Mouse (Mus musculus): ENCODE results near the gene Serpinf1. TPM values are rescaled to one million over a fixed set of nuclear protein-coding genes. Genes with fewer than 3 reads are reported as not detected.
"Not testable (repeated sequence)": the region's sequence is repeated elsewhere in the genome, so short reads cannot be mapped to it uniquely, and the experiment has no call there.

Gene Serpinf1
- polyA plus RNA-seq, 1 experiment from 2014 or later: 50.9 TPM

GRCm38 (mm10) chr11:75406104-75406503 is 16.4 kb downstream of the Serpinf1 start:
- Histone ChIP-seq H3K4me3 (ENCODE audit: low read depth, low read length) (no peak overlapping the region), H3K27me3 (ENCODE audit: control insufficient read depth, insufficient read depth, low read length) (no peaks in the 10 kb centered on the region), H3K4me1 (ENCODE audit: control insufficient read depth, insufficient read depth, low read length) (peaks cover 12% of the 10 kb centered on the region), H3K4me2 (no peak overlapping the region), H3K36me3 (ENCODE audit: control insufficient read depth, insufficient read depth, low read length) (no peaks in the 10 kb centered on the region), H3K9me3 (replicated peaks; ENCODE audit: control insufficient read depth, low read length) (no peaks in the 10 kb centered on the region), H3K9ac (ENCODE audit: low read depth, low read length) (no peak overlapping the region), H3K27ac (ENCODE audit: low read depth, low read length) (no peak overlapping the region)
- ATAC-seq (replicated peaks; ENCODE audit: insufficient number of reproducible peaks, low FRiP score, low TSS enrichment): no peak
- 62% methylated on average over 4 of the region's 4 CpGs for WGBS (ENCODE audit: insufficient replicate concordance)

GRCm38 (mm10) chr11:75404801-75405200 is 17.7 kb downstream of the Serpinf1 start:
- no peaks in the 10 kb centered on the region; the same call in 1 of the 2 replicates for H3K36me3 ChIP-seq (ENCODE audit: control insufficient read depth, insufficient read depth, low read length)
- 87% methylated on average over 6 of the region's 6 CpGs for WGBS (ENCODE audit: insufficient replicate concordance)
- H3K27me3 ChIP-seq (ENCODE audit: control insufficient read depth, insufficient read depth, low read length): no peaks in the 10 kb centered on the region
- H3K4me1 ChIP-seq (ENCODE audit: control insufficient read depth, insufficient read depth, low read length): peaks cover 12% of the 10 kb centered on the region
- no peak overlapping the region for H3K27ac ChIP-seq (ENCODE audit: low read depth, low read length)
- no peaks in the 10 kb centered on the region for H3K9me3 ChIP-seq (replicated peaks; ENCODE audit: control insufficient read depth, low read length)
- ATAC-seq (replicated peaks; ENCODE audit: insufficient number of reproducible peaks, low FRiP score, low TSS enrichment): no peak
- no peak overlapping the region for H3K9ac ChIP-seq (ENCODE audit: low read depth, low read length)
- H3K4me3 ChIP-seq (ENCODE audit: low read depth, low read length): no peak overlapping the region
- H3K4me2 ChIP-seq: no peak overlapping the region

DNA sequence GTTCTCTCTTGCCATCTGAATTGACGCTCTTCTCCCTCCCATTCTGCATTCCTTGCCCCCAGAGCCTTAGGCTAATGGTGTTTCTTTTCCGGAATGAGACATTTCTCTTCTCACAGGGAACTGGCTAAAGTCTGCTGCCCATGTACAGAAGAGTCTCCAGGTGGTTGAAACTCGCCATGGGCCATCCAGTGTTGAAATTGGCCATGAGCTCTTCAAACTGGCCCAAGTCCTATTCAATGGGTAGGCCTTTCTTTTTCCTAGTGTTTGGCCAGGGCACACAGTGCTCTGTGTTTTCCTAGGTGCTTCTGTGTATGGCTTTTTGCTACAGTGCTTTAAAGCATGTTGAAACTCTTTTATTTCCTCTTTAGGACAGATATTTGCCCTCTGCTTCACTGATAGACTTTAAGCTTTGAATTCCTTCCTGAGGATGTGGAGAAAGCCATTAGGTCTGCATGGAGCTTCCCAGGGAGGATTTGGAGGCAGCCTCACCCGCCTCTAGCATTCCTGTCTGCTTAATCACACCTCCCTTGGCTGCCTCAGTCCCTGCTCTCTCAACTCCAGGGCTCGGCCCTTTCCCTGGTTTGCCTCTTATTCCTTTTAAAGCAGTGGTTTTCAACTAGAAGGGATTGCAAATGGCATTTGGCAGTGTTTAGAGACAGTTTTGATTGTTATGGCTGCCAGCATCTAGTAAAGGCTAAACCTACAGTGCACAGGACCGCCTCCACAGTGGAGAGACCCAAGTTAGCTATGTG is 19.0 kb downstream of the Serpinf1 start:
- Histone ChIP-seq H3K4me1 (ENCODE audit: control insufficient read depth, insufficient read depth, low read length) (peaks cover 12% of the 10 kb centered on the region), H3K36me3 (ENCODE audit: control insufficient read depth, insufficient read depth, low read length) (no peaks in the 10 kb centered on the region; the same call in 1 of the 2 replicates), H3K4me3 (ENCODE audit: low read depth, low read length) (no peak overlapping the region), H3K9me3 (replicated peaks; ENCODE audit: control insufficient read depth, low read length) (no peaks in the 10 kb centered on the region), H3K9ac (ENCODE audit: low read depth, low read length) (no peak overlapping the region), H3K27me3 (ENCODE audit: control insufficient read depth, insufficient read depth, low read length) (no peaks in the 10 kb centered on the region), H3K4me2 (no peak overlapping the region), H3K27ac (ENCODE audit: low read depth, low read length) (no peak overlapping the region)
- 67% methylated on average over 6 of the region's 6 CpGs for WGBS (ENCODE audit: insufficient replicate concordance)
- ATAC-seq (replicated peaks; ENCODE audit: insufficient number of reproducible peaks, low FRiP score, low TSS enrichment): no peak

DNA sequence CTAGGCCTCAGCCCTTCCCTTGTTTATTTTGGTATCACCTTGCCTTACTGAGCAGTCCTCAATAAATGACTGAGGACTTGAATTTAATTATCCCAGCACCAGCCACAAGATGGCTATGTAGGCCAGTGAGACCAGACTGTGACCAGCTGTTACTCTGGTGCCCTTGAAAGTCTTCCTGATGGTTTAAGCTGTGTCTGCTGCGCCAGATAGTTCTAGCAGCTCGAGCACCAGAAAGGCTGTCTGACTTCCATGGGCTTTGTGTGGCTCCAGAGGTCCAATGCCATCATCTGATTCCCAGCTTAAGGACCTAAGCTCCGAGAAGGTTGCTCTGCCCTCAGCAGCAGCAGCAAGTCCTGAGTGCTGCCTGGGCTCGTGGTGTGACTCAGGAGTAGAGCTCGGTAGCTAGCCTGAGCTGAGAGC is 20.2 kb downstream of the Serpinf1 start:
- 44% methylated on average over 5 of the region's 5 CpGs for WGBS (ENCODE audit: insufficient replicate concordance)
- Histone ChIP-seq H3K4me1 (ENCODE audit: control insufficient read depth, insufficient read depth, low read length) (peaks cover 12% of the 10 kb centered on the region), H3K36me3 (ENCODE audit: control insufficient read depth, insufficient read depth, low read length) (no peaks in the 10 kb centered on the region; the same call in 1 of the 2 replicates), H3K27me3 (ENCODE audit: control insufficient read depth, insufficient read depth, low read length) (no peaks in the 10 kb centered on the region), H3K4me2 (no peak overlapping the region), H3K9me3 (replicated peaks; ENCODE audit: control insufficient read depth, low read length) (no peaks in the 10 kb centered on the region), H3K9ac (ENCODE audit: low read depth, low read length) (peak overlapping the region; percentile 56; the same call in 1 of the 2 replicates), H3K27ac (ENCODE audit: low read depth, low read length) (peak overlapping the region; percentile 62; the same call in 1 of the 2 replicates), H3K4me3 (ENCODE audit: low read depth, low read length) (no peak overlapping the region)
- ATAC-seq (replicated peaks; ENCODE audit: insufficient number of reproducible peaks, low FRiP score, low TSS enrichment): no peak

- Histone ChIP-seq H3K4me3 (ENCODE audit: low read depth, low read length) (no peak overlapping the region), H3K9me3 (replicated peaks; ENCODE audit: control insufficient read depth, low read length) (no peaks in the 10 kb centered on the region), H3K9ac (ENCODE audit: low read depth, low read length) (no peak overlapping the region), H3K27ac (ENCODE audit: low read depth, low read length) (no peak overlapping the region), H3K36me3 (ENCODE audit: control insufficient read depth, insufficient read depth, low read length) (no peaks in the 10 kb centered on the region; the same call in 1 of the 2 replicates), H3K27me3 (ENCODE audit: control insufficient read depth, insufficient read depth, low read length) (no peaks in the 10 kb centered on the region), H3K4me2 (no peak overlapping the region), H3K4me1 (ENCODE audit: control insufficient read depth, insufficient read depth, low read length) (peaks cover 16% of the 10 kb centered on the region)
- WGBS (ENCODE audit: insufficient replicate concordance): 72% methylated on average over 9 of the region's 9 CpGs
- no peak for ATAC-seq (replicated peaks; ENCODE audit: insufficient number of reproducible peaks, low FRiP score, low TSS enrichment)
Observed at GRCm38 (mm10) chr11:75400099-75400498, 22.4 kb downstream of the Serpinf1 start.

DNA sequence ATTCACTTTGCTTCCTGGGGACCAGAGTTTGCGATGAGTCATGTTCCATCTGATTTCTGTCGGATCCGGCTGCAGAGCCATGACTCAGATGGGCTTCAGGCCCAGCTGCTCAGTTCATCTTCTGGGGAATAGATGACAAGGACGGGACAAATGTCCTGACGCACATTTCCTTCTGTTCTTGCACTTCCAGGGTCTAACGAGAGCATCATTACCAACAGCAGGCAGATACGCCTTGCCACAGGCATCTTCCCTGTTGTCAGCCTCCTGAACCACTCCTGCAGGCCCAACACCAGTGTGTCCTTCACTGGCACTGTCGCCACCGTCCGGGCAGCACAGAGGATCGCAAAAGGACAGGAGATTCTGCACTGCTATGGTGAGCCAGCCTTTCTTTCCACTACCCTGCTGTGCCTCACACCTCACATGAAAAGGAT is 23.1 kb downstream of the Serpinf1 start:
- no peaks in the 10 kb centered on the region for H3K9me3 ChIP-seq (replicated peaks; ENCODE audit: control insufficient read depth, low read length)
- 86% methylated on average over 11 of the region's 11 CpGs for WGBS (ENCODE audit: insufficient replicate concordance)
- H3K4me2 ChIP-seq: no peak overlapping the region
- H3K27me3 ChIP-seq (ENCODE audit: control insufficient read depth, insufficient read depth, low read length): no peaks in the 10 kb centered on the region
- peaks cover 16% of the 10 kb centered on the region for H3K4me1 ChIP-seq (ENCODE audit: control insufficient read depth, insufficient read depth, low read length)
- no peak overlapping the region for H3K4me3 ChIP-seq (ENCODE audit: low read depth, low read length)
- H3K9ac ChIP-seq (ENCODE audit: low read depth, low read length): no peak overlapping the region
- no peak overlapping the region for H3K27ac ChIP-seq (ENCODE audit: low read depth, low read length)
- no peaks in the 10 kb centered on the region; the same call in 1 of the 2 replicates for H3K36me3 ChIP-seq (ENCODE audit: control insufficient read depth, insufficient read depth, low read length)
- ATAC-seq (replicated peaks; ENCODE audit: insufficient number of reproducible peaks, low FRiP score, low TSS enrichment): no peak

DNA sequence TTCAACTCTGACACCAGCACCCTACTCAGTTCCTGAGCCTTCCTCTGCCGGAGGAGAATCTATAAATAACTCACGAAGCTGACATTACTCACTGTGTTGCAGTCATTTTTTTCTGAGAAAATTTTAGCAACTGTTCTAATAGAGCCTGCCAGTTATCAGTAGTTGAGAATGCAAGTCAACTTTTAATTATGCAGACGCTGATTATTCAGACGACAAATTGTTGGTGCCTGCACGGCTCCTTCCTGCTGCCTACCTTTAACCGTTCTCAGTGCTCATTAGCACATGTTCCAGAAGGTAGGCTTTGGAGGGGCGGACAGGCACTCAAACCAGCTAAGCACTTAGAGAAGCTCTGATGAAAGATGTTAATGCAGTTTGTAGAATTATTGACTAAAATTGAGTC is 25.0 kb downstream of the Serpinf1 start:
- no peak overlapping the region for H3K27ac ChIP-seq (ENCODE audit: low read depth, low read length)

GRCm38 (mm10) chr11:75395611-75396010 is 26.9 kb downstream of the Serpinf1 start:
- Histone ChIP-seq H3K27me3 (ENCODE audit: control insufficient read depth, insufficient read depth, low read length) (no peaks in the 10 kb centered on the region), H3K27ac (ENCODE audit: low read depth, low read length) (no peak overlapping the region), H3K9me3 (replicated peaks; ENCODE audit: control insufficient read depth, low read length) (no peaks in the 10 kb centered on the region), H3K4me2 (no peak overlapping the region), H3K4me1 (ENCODE audit: control insufficient read depth, insufficient read depth, low read length) (peaks cover 4% of the 10 kb centered on the region; the same call in 1 of the 2 replicates), H3K36me3 (ENCODE audit: control insufficient read depth, insufficient read depth, low read length) (no peaks in the 10 kb centered on the region; the same call in 1 of the 2 replicates), H3K9ac (ENCODE audit: low read depth, low read length) (no peak overlapping the region), H3K4me3 (ENCODE audit: low read depth, low read length) (no peak overlapping the region)
- 62% methylated on average over 1 of the region's 1 CpGs for WGBS (ENCODE audit: insufficient replicate concordance)
- no peak for ATAC-seq (replicated peaks; ENCODE audit: insufficient number of reproducible peaks, low FRiP score, low TSS enrichment)

More for the DNA sequence above, 25.0 kb downstream of the Serpinf1 start:
- Histone ChIP-seq H3K4me2 (no peak overlapping the region), H3K36me3 (ENCODE audit: control insufficient read depth, insufficient read depth, low read length) (no peaks in the 10 kb centered on the region; the same call in 1 of the 2 replicates), H3K9ac (ENCODE audit: low read depth, low read length) (no peak overlapping the region), H3K9me3 (replicated peaks; ENCODE audit: control insufficient read depth, low read length) (no peaks in the 10 kb centered on the region), H3K4me1 (ENCODE audit: control insufficient read depth, insufficient read depth, low read length) (peaks cover 5% of the 10 kb centered on the region; the same call in 1 of the 2 replicates), H3K27me3 (ENCODE audit: control insufficient read depth, insufficient read depth, low read length) (no peaks in the 10 kb centered on the region), H3K4me3 (ENCODE audit: low read depth, low read length) (no peak overlapping the region)
- ATAC-seq (replicated peaks; ENCODE audit: insufficient number of reproducible peaks, low FRiP score, low TSS enrichment): no peak
- WGBS (ENCODE audit: insufficient replicate concordance): 60% methylated on average over 7 of the region's 7 CpGs

GRCm38 (mm10) chr11:75383529-75383928 is 39.0 kb downstream of the Serpinf1 start:
- not testable (repeated sequence) for H3K9me3 ChIP-seq (replicated peaks; ENCODE audit: control insufficient read depth, low read length); H3K4me1 ChIP-seq (ENCODE audit: control insufficient read depth, insufficient read depth, low read length); H3K27ac ChIP-seq (ENCODE audit: low read depth, low read length); H3K4me2 ChIP-seq; H3K4me3 ChIP-seq (ENCODE audit: low read depth, low read length); H3K36me3 ChIP-seq (ENCODE audit: control insufficient read depth, insufficient read depth, low read length); H3K27me3 ChIP-seq (ENCODE audit: control insufficient read depth, insufficient read depth, low read length); ATAC-seq (replicated peaks; ENCODE audit: insufficient number of reproducible peaks, low FRiP score, low TSS enrichment); H3K9ac ChIP-seq (ENCODE audit: low read depth, low read length)
- WGBS (ENCODE audit: insufficient replicate concordance): 55% methylated on average over 3 of the region's 3 CpGs

All from heart, embryonic 11.5 days (tissue).